9 mouse cellular contexts compared by ENCODE assay signal in the genomic region with DNA sequence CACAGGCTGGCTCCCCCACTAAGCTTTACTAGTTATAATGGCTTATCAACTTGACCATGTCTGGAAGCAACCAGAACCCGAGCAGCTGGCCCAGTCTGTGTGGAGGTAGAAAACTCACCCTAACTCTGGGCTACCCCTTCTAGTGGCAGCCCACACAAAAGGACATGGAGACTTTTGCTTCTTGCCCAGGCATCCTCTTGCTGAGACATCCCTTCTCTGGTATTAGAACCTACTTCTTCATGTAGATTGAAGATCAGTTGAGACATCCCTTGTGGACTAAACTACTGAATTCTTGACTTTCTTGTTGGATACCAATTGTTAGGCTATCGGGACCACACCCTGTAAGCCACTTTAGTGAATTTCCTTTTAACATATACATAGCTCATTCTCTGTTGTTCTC.
"Had no signal": no experiment of that assay in that cellular context is flagged by ENCODE, and none has a peak within 500 bp of the region (broad histone marks: within the 10 kb centered on the region; RNA-seq: fewer than 3 reads in every experiment).

No protein-coding gene starts in this region.

- H3K9me3 ChIP-seq: kidney, embryonic 15.5 days; limb, embryonic 10.5 days; liver, embryonic 13.5 days; lung, embryonic 15.5 days; megakaryocyte, embryonic 14.5 days; stomach, embryonic 15.5 days had no signal

- H3K4me3 ChIP-seq: kidney, embryonic 15.5 days; left cerebral cortex, adult 2 months; limb, embryonic 10.5 days; liver, embryonic 13.5 days; lung, embryonic 15.5 days; megakaryocyte, embryonic 14.5 days; stomach, embryonic 15.5 days had no signal

- H3K9ac ChIP-seq: kidney, embryonic 15.5 days; liver, embryonic 13.5 days; liver, postnatal 0 days; lung, embryonic 15.5 days; stomach, embryonic 15.5 days had no signal

- H3K27ac ChIP-seq: kidney, embryonic 15.5 days; left cerebral cortex, adult 2 months; limb, embryonic 10.5 days; lung, embryonic 15.5 days; macrophage; stomach, embryonic 15.5 days had no signal

- H3K27me3 ChIP-seq: kidney, embryonic 15.5 days; liver, embryonic 13.5 days; lung, embryonic 15.5 days; megakaryocyte, embryonic 14.5 days; stomach, embryonic 15.5 days had no signal

- H3K4me2 ChIP-seq: kidney, embryonic 15.5 days; liver, embryonic 13.5 days; lung, embryonic 15.5 days; stomach, embryonic 15.5 days had no signal
